Comparison of ENCODE assay signal across 16 mouse cellular contexts in the genomic region with DNA sequence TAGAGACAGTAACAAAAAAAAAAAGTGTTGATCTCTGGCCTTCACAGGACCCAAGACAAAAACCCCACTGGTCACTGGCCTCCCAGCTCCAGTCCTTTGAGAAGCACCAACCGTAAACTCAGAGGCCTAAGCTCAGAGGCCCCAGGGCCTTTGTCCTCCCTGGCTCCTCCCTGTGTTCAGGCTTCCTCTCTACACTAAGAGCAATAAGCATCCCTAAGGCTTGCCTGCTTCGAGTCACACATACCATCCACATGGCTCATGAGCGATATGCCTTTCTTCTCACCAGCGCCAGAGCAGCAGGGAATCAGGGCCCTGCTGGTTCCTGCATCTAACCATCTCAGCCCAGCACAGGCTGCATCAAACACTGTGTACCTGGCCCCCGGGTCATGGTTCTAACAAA. TPM values are rescaled to one million over a fixed set of nuclear protein-coding genes. Genes with fewer than 3 reads are reported as not detected.
DNase-seq lines count a peak whose midpoint lies in the region; ATAC-seq lines count a peak whose summit lies in the region.
"Had no signal": no experiment of that assay in that cellular context is flagged by ENCODE, and none has a peak within 500 bp of the region (broad histone marks: within the 10 kb centered on the region; RNA-seq: fewer than 3 reads in every experiment).

No protein-coding gene starts in this region.

- DNase-seq in hindbrain, embryonic 11.5 days (ENCODE audit: low spot score): no peak
- DNase-seq in embryo, embryonic 10 days (ENCODE audit: low spot score): peak; percentile 65
- DNase-seq in urinary bladder, postnatal 14 days (ENCODE audit: low spot score): no peak
- no peak for DNase-seq in right cerebral cortex, postnatal 36 days (ENCODE audit: low spot score in 2 of 2)
- no peak for DNase-seq in spleen, adult 12 weeks (ENCODE audit: low spot score)
- DNase-seq: adrenal gland, postnatal 14 days; gastrocnemius, postnatal 10 days; heart, postnatal 14 days; kidney, postnatal 10 days; thymus, postnatal 25 days had no signal

- H3K4me1 ChIP-seq in hindbrain, embryonic 12.5 days: peaks cover 34% of the 10 kb centered on the region
- peaks cover 5% of the 10 kb centered on the region; the same call in 1 of the 2 replicates for H3K4me1 ChIP-seq in hindbrain, embryonic 11.5 days (replicated peaks; ENCODE audit: control insufficient read depth, insufficient read depth, low read length)
- H3K4me1 ChIP-seq in forebrain, embryonic 13.5 days: peaks cover 22% of the 10 kb centered on the region
- H3K4me1 ChIP-seq in midbrain, embryonic 13.5 days (replicated peaks): peaks cover 46% of the 10 kb centered on the region

- H3K9me3 ChIP-seq in hindbrain, embryonic 12.5 days (replicated peaks): no peaks in the 10 kb centered on the region
- H3K9me3 ChIP-seq in hindbrain, embryonic 11.5 days (ENCODE audit: control insufficient read depth, low read length): no peaks in the 10 kb centered on the region
- no peaks in the 10 kb centered on the region for H3K9me3 ChIP-seq in forebrain, embryonic 13.5 days (replicated peaks)
- no peaks in the 10 kb centered on the region for H3K9me3 ChIP-seq in midbrain, embryonic 13.5 days
- H3K9me3 ChIP-seq: intestine, embryonic 15.5 days; limb, embryonic 12.5 days; liver, embryonic 15.5 days had no signal

- H3K4me2 ChIP-seq in hindbrain, embryonic 12.5 days (replicated peaks): no peak overlapping the region
- H3K4me2 ChIP-seq in hindbrain, embryonic 11.5 days (replicated peaks; ENCODE audit: low read depth, low read length): no peak overlapping the region
- H3K4me2 ChIP-seq in forebrain, embryonic 13.5 days: no peak overlapping the region
- no peak overlapping the region for H3K4me2 ChIP-seq in midbrain, embryonic 13.5 days (replicated peaks)
- H3K4me2 ChIP-seq: intestine, embryonic 15.5 days; limb, embryonic 12.5 days; liver, embryonic 15.5 days had no signal

- 15% methylated on average over 5 of the region's 5 CpGs for WGBS in hindbrain, embryonic 12.5 days
- 8% methylated on average over 4 of the region's 5 CpGs for WGBS in hindbrain, embryonic 11.5 days
- WGBS in forebrain, embryonic 13.5 days: 7% methylated on average over 5 of the region's 5 CpGs
- 13% methylated on average over 5 of the region's 5 CpGs for WGBS in midbrain, embryonic 13.5 days

- H3K9ac ChIP-seq in hindbrain, embryonic 12.5 days: no peak overlapping the region
- H3K9ac ChIP-seq in hindbrain, embryonic 11.5 days (ENCODE audit: low read depth, low read length): no peak overlapping the region
- H3K9ac ChIP-seq in forebrain, embryonic 13.5 days: no peak overlapping the region
- H3K9ac ChIP-seq in midbrain, embryonic 13.5 days (replicated peaks): 0 out of 2 replicates have a peak overlapping the region, but pooled peaks have one; percentile 23
- H3K9ac ChIP-seq: intestine, embryonic 15.5 days; limb, embryonic 12.5 days; liver, embryonic 15.5 days had no signal

- peak overlapping the region; percentile 68; the same call in 1 of the 2 replicates for H3K27ac ChIP-seq in hindbrain, embryonic 12.5 days
- no peak overlapping the region for H3K27ac ChIP-seq in hindbrain, embryonic 11.5 days (ENCODE audit: low read depth, low read length)
- H3K27ac ChIP-seq in forebrain, embryonic 13.5 days: peak overlapping the region; percentile 16; the same call in 1 of the 2 replicates
- peak overlapping the region; percentile 62; the same call in 1 of the 2 replicates for H3K27ac ChIP-seq in midbrain, embryonic 13.5 days
- H3K27ac ChIP-seq: intestine, embryonic 15.5 days; limb, embryonic 12.5 days had no signal

- ATAC-seq in hindbrain, embryonic 12.5 days (ENCODE audit: low FRiP score): no peak
- ATAC-seq in hindbrain, embryonic 11.5 days (ENCODE audit: low FRiP score): no peak
- ATAC-seq in forebrain, embryonic 13.5 days: no peak
- ATAC-seq in midbrain, embryonic 13.5 days: no peak
- ATAC-seq: intestine, embryonic 15.5 days had no signal

- no peaks in the 10 kb centered on the region for H3K27me3 ChIP-seq in hindbrain, embryonic 12.5 days
- no peaks in the 10 kb centered on the region for H3K27me3 ChIP-seq in hindbrain, embryonic 11.5 days (ENCODE audit: control insufficient read depth, insufficient read depth, low read length)
- H3K27me3 ChIP-seq in forebrain, embryonic 13.5 days: no peaks in the 10 kb centered on the region
- H3K27me3 ChIP-seq in midbrain, embryonic 13.5 days: no peaks in the 10 kb centered on the region
- H3K27me3 ChIP-seq: intestine, embryonic 15.5 days; limb, embryonic 12.5 days; liver, embryonic 15.5 days had no signal

- peaks cover 74% of the 10 kb centered on the region for H3K36me3 ChIP-seq in hindbrain, embryonic 12.5 days
- peaks cover 11% of the 10 kb centered on the region for H3K36me3 ChIP-seq in hindbrain, embryonic 11.5 days (ENCODE audit: control insufficient read depth, insufficient read depth, low read length)
- peaks cover 90% of the 10 kb centered on the region for H3K36me3 ChIP-seq in forebrain, embryonic 13.5 days (ENCODE audit: poor library complexity, severe bottlenecking)
- peaks cover 64% of the 10 kb centered on the region for H3K36me3 ChIP-seq in midbrain, embryonic 13.5 days

- H3K4me3 ChIP-seq in hindbrain, embryonic 12.5 days: no peak overlapping the region
- no peak overlapping the region for H3K4me3 ChIP-seq in hindbrain, embryonic 11.5 days (ENCODE audit: low read depth, low read length)
- H3K4me3 ChIP-seq in forebrain, embryonic 13.5 days: no peak overlapping the region
- H3K4me3 ChIP-seq in midbrain, embryonic 13.5 days (replicated peaks): no peak overlapping the region
- H3K4me3 ChIP-seq: intestine, embryonic 15.5 days; limb, embryonic 12.5 days; liver, embryonic 15.5 days had no signal

RNA-seq across cellular contexts. Expression of gene Rflna, which starts 42.2 kb away (rescaled TPM):
- 25.0 and 34.1 TPM in 2 replicates for polyA plus RNA-seq in hindbrain, embryonic 12.5 days (2016; fragmentation: Nextera tagmentation; extraction: Ambion mirVana)
- polyA plus RNA-seq in hindbrain, embryonic 11.5 days (2014; fragmentation: Nextera tagmentation; extraction: Ambion mirVana): 7.8 and 9.2 TPM in 2 replicates
- 2.7 and 3.5 TPM in 2 replicates for polyA plus RNA-seq in forebrain, embryonic 13.5 days (2015; fragmentation: Nextera tagmentation; extraction: Ambion mirVana)
- 4.9 and 5.1 TPM in 2 replicates for polyA plus RNA-seq in midbrain, embryonic 13.5 days (2015; fragmentation: Nextera tagmentation; extraction: Ambion mirVana)
